Mouse (Mus musculus) myocyte (in vitro differentiated cells): ENCODE data around the gene Tmem120b.

Experiments used
- CEBPB ChIP-seq: IDR thresholded peaks from 2 replicates; pipeline ENCODE4 v1.6.1; 2011; ENCODE audit warnings: mild to moderate bottlenecking, moderate library complexity; ENCODE audit not compliant: poor library complexity, insufficient read depth, severe bottlenecking
- E2F4 ChIP-seq: IDR thresholded peaks from one replicate; pipeline ENCODE4 v1.6.1; 2011; ENCODE audit warnings: mild to moderate bottlenecking, control low read depth, moderate library complexity; ENCODE audit not compliant: insufficient read depth
- MAX ChIP-seq: IDR thresholded peaks from one replicate; pipeline ENCODE4 v1.6.1; 2011; ENCODE audit warnings: low read depth, mild to moderate bottlenecking, control low read depth
- POLR2A ChIP-seq: IDR thresholded peaks from one replicate; pipeline ENCODE4 v1.6.1; 2011; ENCODE audit warnings: low read depth, mild to moderate bottlenecking, control low read depth, moderate library complexity; ENCODE audit not compliant: insufficient read length
- POLR2AphosphoS2 ChIP-seq: IDR thresholded peaks from one replicate; pipeline ENCODE4 v1.6.1; 2011; ENCODE audit warnings: low read depth, control low read depth; ENCODE audit not compliant: insufficient read length
- USF1 ChIP-seq: IDR thresholded peaks from one replicate; pipeline ENCODE4 v1.6.1; 2011; ENCODE audit warnings: low read depth, mild to moderate bottlenecking, control low read depth, moderate library complexity

DNA sequence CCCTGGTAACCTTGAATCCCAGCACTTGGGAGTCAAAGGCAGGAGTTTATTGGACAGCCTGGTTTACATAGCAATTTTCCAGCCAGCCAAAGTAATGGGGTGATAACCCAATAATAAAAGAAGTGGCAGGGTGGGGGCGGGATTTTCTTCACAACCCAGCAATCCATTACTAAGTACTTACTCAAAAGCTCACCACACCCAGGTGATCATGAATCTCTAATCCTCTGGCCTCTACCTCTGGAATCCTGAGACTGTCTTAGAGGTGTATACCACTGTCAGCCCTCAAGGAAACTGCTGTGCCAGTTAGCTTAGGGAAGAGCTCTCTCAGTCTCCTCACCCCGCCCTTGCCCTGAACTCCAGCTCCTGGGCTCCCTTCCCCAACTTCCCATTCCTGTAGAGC, 18.3 kb downstream of the Tmem120b start:
- TF ChIP-seq POLR2A: no peak
- TF ChIP-seq CEBPB: no peak
- no peak for TF ChIP-seq MAX
- no peak for TF ChIP-seq E2F4
- no peak for TF ChIP-seq USF1
- TF ChIP-seq POLR2AphosphoS2: no peak
